Mouse (Mus musculus): ENCODE data around the gene Hps4. TPM values are rescaled to one million over a fixed set of nuclear protein-coding genes. Genes with fewer than 3 reads are reported as not detected.

Hps4 gene
- 43.5 and 54.3 TPM in 2 replicates for polyA plus RNA-seq (2012; rRNA removed)

- DNase-seq, result peak; percentile 87
- 1% methylated on average over 64 of the region's 64 CpGs for WGBS
- peak within 1 kb of the TSS; percentile 68 for H3K4me3 ChIP-seq (ENCODE audit: insufficient read depth, low read depth, low read length)
- no peaks in the 10 kb centered on the region for H3K27me3 ChIP-seq (replicated peaks; ENCODE audit: control insufficient read depth, insufficient read depth, low read length)
- no peak within 1 kb of the TSS for H3K27ac ChIP-seq (ENCODE audit: insufficient read depth, low read depth, low read length)
- TF ChIP-seq CTCF (conservative IDR thresholded peaks at IDR 0.05; ENCODE audit: insufficient read depth, insufficient read length, low read depth, low read length) (no peak), POLR2A (IDR thresholded peaks at IDR 0.05; ENCODE audit: low read depth, low read length) (no peak)
- H3K36me3 ChIP-seq (ENCODE audit: control insufficient read depth, insufficient read depth, low read length), result no peaks in the 10 kb centered on the region
- peaks cover 12% of the 10 kb centered on the region; the same call in 1 of the 2 replicates for H3K4me1 ChIP-seq (ENCODE audit: control insufficient read depth, insufficient read depth, low read length)
Observed at GRCm38 (mm10) chr5:112342463-112343204, at the start of gene Hps4, which contains the start of gene Srrd. Gene Hps4 (plus strand): TSS chr5:112343083. Gene Srrd (minus strand): TSS chr5:112343040.

DNA sequence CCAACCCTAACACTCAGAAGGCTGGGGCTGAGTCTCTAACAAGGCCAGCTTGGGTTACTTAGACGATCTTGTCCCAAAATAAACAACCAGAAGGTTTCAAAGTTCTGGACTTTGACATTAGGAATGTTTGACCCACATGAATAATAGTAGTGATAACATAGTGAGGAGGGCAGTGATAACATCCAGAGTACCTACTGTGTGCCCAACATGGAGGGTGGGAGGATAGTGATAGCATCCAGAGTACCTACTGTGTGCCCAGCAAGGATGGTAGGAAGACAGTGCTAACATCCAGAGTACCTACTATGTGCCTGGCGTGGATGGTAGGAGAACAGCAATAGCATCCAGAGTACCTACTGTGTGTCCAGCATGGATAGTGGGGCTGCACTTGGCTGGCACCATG is 49.1 kb upstream of the Hps4 start:
- Histone ChIP-seq H3K27ac (ENCODE audit: insufficient read depth, low read depth, low read length) (no peak overlapping the region), H3K4me3 (ENCODE audit: insufficient read depth, low read depth, low read length) (no peak overlapping the region), H3K27me3 (replicated peaks; ENCODE audit: control insufficient read depth, insufficient read depth, low read length) (no peaks in the 10 kb centered on the region), H3K4me1 (ENCODE audit: control insufficient read depth, insufficient read depth, low read length) (peaks cover 24% of the 10 kb centered on the region), H3K36me3 (ENCODE audit: control insufficient read depth, insufficient read depth, low read length) (no peaks in the 10 kb centered on the region)
- WGBS, result 60% methylated on average over 2 of the region's 2 CpGs
- no peak for DNase-seq
- TF ChIP-seq POLR2A (IDR thresholded peaks at IDR 0.05; ENCODE audit: low read depth, low read length) (no peak), CTCF (conservative IDR thresholded peaks at IDR 0.05; ENCODE audit: insufficient read depth, insufficient read length, low read depth, low read length) (no peak)

DNA sequence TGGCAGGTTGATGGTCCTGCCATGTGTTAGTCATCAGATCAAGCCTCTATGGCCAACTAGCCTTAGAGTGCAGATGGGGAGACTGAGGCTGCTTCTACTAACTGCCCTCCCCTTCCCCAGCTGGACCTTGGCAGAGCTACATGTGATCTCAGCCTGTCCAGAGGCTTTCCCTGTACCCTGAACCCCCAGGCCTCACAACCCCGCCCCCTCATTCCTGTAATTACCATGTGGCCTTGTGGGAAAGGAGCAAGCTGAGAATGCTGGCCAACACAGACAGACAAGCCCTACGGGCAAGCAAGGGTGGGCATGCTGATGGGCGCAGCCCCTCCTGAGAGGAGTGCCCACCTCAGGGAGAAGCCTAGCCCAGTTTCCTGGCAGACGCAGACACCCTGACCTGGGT is 48.2 kb upstream of the Hps4 start:
- no peak for DNase-seq
- 72% methylated on average over 4 of the region's 4 CpGs for WGBS
- H3K27ac ChIP-seq (ENCODE audit: insufficient read depth, low read depth, low read length), result no peak overlapping the region
- no peaks in the 10 kb centered on the region for H3K27me3 ChIP-seq (replicated peaks; ENCODE audit: control insufficient read depth, insufficient read depth, low read length)
- H3K36me3 ChIP-seq (ENCODE audit: control insufficient read depth, insufficient read depth, low read length), result no peaks in the 10 kb centered on the region
- peaks cover 24% of the 10 kb centered on the region for H3K4me1 ChIP-seq (ENCODE audit: control insufficient read depth, insufficient read depth, low read length)
- no peak overlapping the region for H3K4me3 ChIP-seq (ENCODE audit: insufficient read depth, low read depth, low read length)
- TF ChIP-seq CTCF (conservative IDR thresholded peaks at IDR 0.05; ENCODE audit: insufficient read depth, insufficient read length, low read depth, low read length), result no peak
- no peak for TF ChIP-seq POLR2A (IDR thresholded peaks at IDR 0.05; ENCODE audit: low read depth, low read length)

GRCm38 (mm10) chr5:112295162-112295561 is 47.7 kb upstream of the Hps4 start:
- no peak for TF ChIP-seq CTCF (conservative IDR thresholded peaks at IDR 0.05; ENCODE audit: insufficient read depth, insufficient read length, low read depth, low read length)
- TF ChIP-seq POLR2A (IDR thresholded peaks at IDR 0.05; ENCODE audit: low read depth, low read length), result no peak
- H3K4me3 ChIP-seq (ENCODE audit: insufficient read depth, low read depth, low read length), result no peak overlapping the region
- H3K36me3 ChIP-seq (ENCODE audit: control insufficient read depth, insufficient read depth, low read length), result no peaks in the 10 kb centered on the region
- WGBS, result 76% methylated on average over 8 of the region's 8 CpGs
- H3K4me1 ChIP-seq (ENCODE audit: control insufficient read depth, insufficient read depth, low read length), result peaks cover 24% of the 10 kb centered on the region
- no peaks in the 10 kb centered on the region for H3K27me3 ChIP-seq (replicated peaks; ENCODE audit: control insufficient read depth, insufficient read depth, low read length)
- no peak overlapping the region for H3K27ac ChIP-seq (ENCODE audit: insufficient read depth, low read depth, low read length)
- DNase-seq, result no peak

DNA sequence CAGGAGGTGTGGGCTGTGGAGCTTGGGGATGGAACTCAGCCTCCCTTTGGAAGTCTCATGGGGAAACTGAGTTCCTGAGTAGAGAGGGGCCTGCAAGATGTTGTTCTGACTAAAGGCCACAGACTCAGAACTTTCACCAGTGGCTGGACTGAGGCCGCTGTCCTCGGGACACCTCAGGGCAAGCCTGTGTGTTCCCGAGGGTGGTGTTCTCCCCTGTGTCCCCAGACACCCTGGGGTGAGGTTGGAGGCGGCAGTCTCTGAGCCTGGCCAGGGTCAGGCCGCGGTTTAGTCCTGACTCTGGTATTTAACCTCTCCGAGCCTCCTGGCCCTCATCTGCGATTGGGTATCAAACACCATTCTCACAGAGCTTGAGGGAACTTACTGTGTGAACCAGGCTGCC is 47.3 kb upstream of the Hps4 start:
- no peaks in the 10 kb centered on the region for H3K27me3 ChIP-seq (replicated peaks; ENCODE audit: control insufficient read depth, insufficient read depth, low read length)
- H3K4me3 ChIP-seq (ENCODE audit: insufficient read depth, low read depth, low read length), result no peak overlapping the region
- DNase-seq, result no peak
- H3K4me1 ChIP-seq (ENCODE audit: control insufficient read depth, insufficient read depth, low read length), result peaks cover 24% of the 10 kb centered on the region
- H3K36me3 ChIP-seq (ENCODE audit: control insufficient read depth, insufficient read depth, low read length), result no peaks in the 10 kb centered on the region
- 65% methylated on average over 8 of the region's 8 CpGs for WGBS
- H3K27ac ChIP-seq (ENCODE audit: insufficient read depth, low read depth, low read length), result no peak overlapping the region
- TF ChIP-seq CTCF (conservative IDR thresholded peaks at IDR 0.05; ENCODE audit: insufficient read depth, insufficient read length, low read depth, low read length), result no peak
- TF ChIP-seq POLR2A (IDR thresholded peaks at IDR 0.05; ENCODE audit: low read depth, low read length), result no peak

DNA sequence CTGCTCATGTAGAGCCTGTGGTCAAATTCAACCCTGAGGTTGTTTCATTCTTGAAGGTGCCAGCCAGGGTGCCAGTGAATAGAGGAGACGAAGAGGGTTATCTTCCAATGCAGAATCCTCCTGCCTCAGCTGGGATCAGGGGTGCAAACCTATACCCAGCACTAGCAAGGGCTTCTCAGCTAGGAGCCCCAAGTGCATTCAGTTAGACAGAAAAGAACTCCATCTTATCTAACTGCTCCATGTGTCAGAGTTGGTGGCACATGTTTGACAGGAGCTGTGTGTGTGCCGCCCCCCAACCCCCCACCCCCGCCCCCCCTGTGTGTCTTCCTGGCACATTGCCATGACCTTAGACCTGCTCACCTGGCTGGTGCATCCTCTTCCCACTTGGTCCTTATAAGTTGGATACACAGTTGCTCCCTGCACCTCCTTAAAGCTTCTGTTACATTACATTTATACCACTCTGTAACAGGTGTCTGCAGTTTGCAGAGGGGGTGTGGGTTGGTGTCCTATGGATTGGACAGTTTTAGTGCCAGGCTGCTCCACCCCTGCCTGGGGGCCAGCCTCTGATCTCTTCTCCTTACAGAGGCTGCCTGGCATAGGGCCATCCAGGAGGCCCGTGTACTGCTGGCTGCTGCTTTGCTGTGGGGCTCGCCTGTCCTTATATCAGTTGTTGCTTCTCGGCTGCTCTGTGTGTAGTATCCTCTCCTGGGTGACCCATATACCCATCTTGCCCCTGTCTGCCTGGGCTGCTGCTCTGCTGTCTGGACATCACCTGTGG is 46.3 kb upstream of the Hps4 start:
- DNase-seq, result no peak
- Histone ChIP-seq H3K4me3 (ENCODE audit: insufficient read depth, low read depth, low read length) (no peak overlapping the region), H3K36me3 (ENCODE audit: control insufficient read depth, insufficient read depth, low read length) (no peaks in the 10 kb centered on the region), H3K27me3 (replicated peaks; ENCODE audit: control insufficient read depth, insufficient read depth, low read length) (no peaks in the 10 kb centered on the region), H3K27ac (ENCODE audit: insufficient read depth, low read depth, low read length) (no peak overlapping the region), H3K4me1 (ENCODE audit: control insufficient read depth, insufficient read depth, low read length) (peaks cover 24% of the 10 kb centered on the region)
- TF ChIP-seq POLR2A (IDR thresholded peaks at IDR 0.05; ENCODE audit: low read depth, low read length), result no peak
- no peak for TF ChIP-seq CTCF (conservative IDR thresholded peaks at IDR 0.05; ENCODE audit: insufficient read depth, insufficient read length, low read depth, low read length)
- 60% methylated on average over 6 of the region's 6 CpGs for WGBS

- WGBS, result 63% methylated on average over 2 of the region's 2 CpGs
- Histone ChIP-seq H3K27ac (ENCODE audit: insufficient read depth, low read depth, low read length) (no peak overlapping the region), H3K36me3 (ENCODE audit: control insufficient read depth, insufficient read depth, low read length) (no peaks in the 10 kb centered on the region), H3K27me3 (replicated peaks; ENCODE audit: control insufficient read depth, insufficient read depth, low read length) (no peaks in the 10 kb centered on the region), H3K4me1 (ENCODE audit: control insufficient read depth, insufficient read depth, low read length) (peaks cover 20% of the 10 kb centered on the region), H3K4me3 (ENCODE audit: insufficient read depth, low read depth, low read length) (no peak overlapping the region)
- TF ChIP-seq POLR2A (IDR thresholded peaks at IDR 0.05; ENCODE audit: low read depth, low read length) (no peak), CTCF (conservative IDR thresholded peaks at IDR 0.05; ENCODE audit: insufficient read depth, insufficient read length, low read depth, low read length) (no peak)
- DNase-seq, result no peak
Observed at GRCm38 (mm10) chr5:112297257-112297656, 45.6 kb upstream of the Hps4 start.

Measured in kidney, adult 2 months (tissue).